Mouse (Mus musculus): Measurements from ENCODE around the gene D5Ertd579e. TPM values are rescaled to one million over a fixed set of nuclear protein-coding genes. Genes with fewer than 3 reads are reported as not detected.

D5Ertd579e gene
- 27.4 and 34.3 TPM in 2 replicates for polyA plus RNA-seq (2015; fragmentation: Nextera tagmentation; extraction: Ambion mirVana)

DNA sequence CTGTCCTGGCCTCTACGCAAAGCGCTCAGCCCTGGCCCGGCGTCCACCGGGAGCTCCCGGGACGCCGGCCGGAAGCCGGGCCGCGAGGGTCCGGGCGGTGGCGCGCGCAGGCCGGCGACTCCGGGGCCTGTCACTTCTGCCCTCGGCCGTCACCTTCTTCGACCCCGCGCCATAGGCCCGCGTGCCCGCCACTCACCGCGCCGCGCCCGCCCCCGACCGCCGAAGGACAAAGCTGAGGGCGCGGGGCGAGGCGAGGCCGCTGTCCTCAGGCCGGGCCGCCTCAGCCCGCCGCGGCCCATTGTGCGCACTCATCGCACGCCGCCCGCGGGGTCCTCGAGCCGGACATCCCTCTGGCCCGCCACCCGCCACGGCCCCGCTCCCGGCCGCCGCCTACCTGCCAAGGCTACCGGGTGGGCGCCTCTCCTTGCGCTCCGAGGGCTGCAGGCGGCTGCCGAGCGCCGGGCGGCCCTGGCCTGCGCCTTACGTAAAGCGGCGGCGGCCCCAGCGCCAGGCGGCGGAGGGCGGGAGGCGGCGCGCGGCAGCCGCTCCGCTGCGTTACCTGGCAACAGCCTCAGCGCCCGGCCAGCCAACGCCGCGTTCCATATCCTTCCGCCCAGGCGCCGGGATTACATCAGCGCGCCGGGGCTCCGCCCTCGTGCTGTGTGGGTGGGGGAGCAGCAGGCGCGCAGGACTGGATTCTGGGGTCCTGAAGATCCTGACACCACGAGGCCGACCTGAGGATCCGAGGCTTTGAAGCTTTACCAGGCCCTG lies at the start of gene D5Ertd579e:
Gene D5Ertd579e (minus strand): TSS at position 564 of the 771 bp plus-strand sequence.
- WGBS = under 1% methylated on average over 88 of the region's 104 CpGs
- peak within 1 kb of the TSS; percentile 71 for H3K4me2 ChIP-seq
- no peaks in the 10 kb centered on the region for H3K36me3 ChIP-seq (ENCODE audit: poor library complexity, severe bottlenecking)
- peak; percentile 97 for ATAC-seq
- no peaks in the 10 kb centered on the region for H3K9me3 ChIP-seq (replicated peaks)
- peak within 1 kb of the TSS; percentile 85 for H3K4me3 ChIP-seq
- peak within 1 kb of the TSS; percentile 94 for H3K9ac ChIP-seq
- peaks cover 32% of the 10 kb centered on the region for H3K4me1 ChIP-seq
- H3K27ac ChIP-seq = peak within 1 kb of the TSS; percentile 90
- no peaks in the 10 kb centered on the region for H3K27me3 ChIP-seq

DNA sequence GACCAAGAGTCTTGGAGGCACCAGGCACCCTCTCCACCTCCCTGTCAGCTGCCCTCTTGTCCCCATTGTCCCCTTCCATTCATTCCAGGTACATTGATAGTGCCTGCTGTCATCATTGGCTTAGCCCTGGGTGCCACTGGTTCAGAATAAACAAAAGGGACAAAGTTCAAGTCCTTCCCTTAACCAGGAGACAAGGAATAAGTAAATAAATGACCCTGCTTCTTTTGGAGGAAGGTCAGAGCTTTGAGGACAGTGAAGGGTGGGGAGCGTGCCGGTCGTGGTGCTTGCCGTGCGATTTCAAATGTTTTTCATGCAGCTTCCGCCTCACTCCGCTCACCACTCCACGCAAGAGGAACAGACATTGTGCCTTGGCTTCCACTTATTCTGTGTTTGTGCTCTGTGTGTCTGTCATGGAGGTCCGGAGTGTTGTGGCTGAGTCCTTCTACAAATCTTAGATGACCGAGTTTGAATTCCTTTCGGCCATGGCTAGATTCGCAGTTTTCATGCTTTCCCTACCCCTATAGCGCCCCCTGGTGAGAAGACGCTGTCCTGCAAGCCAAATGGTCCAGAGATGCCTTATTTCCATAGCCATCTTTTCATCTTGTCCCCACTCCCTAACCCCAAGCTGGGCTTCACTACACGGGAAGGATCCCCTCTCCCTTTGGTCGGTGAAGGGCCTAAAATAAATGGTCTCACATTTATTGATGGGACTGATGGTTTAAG lies 46.5 kb upstream of the D5Ertd579e start:
- Histone ChIP-seq H3K4me3 (no peak overlapping the region), H3K9me3 (replicated peaks) (no peaks in the 10 kb centered on the region), H3K9ac (no peak overlapping the region), H3K4me1 (peaks cover 13% of the 10 kb centered on the region), H3K27ac (no peak overlapping the region), H3K27me3 (no peaks in the 10 kb centered on the region), H3K36me3 (ENCODE audit: poor library complexity, severe bottlenecking) (no peaks in the 10 kb centered on the region), H3K4me2 (peak overlapping the region; percentile 5; the same call in 1 of the 2 replicates)
- no peak for ATAC-seq
- WGBS = 39% methylated on average over 16 of the region's 16 CpGs

DNA sequence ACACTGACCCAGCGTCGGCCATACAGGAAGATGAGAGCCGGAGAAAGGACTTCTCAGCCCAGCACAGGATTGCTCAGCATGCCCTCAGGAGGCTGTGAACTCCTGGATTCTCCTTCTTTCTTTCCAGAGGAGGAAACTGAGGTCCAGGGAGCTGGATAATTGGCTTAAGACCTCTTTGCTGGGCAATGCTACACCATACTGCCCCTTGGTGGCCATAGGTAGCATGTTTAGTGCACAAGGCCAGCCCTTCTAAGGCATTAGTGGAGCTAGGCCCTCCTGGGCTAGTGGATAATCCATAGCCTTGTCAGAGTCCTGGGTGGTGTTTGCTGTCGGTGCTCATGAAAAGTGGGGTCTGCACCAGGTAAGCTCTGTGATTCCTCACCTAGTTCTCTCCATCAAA lies 44.0 kb upstream of the D5Ertd579e start:
- H3K9me3 ChIP-seq (replicated peaks) = no peaks in the 10 kb centered on the region
- no peaks in the 10 kb centered on the region for H3K36me3 ChIP-seq (ENCODE audit: poor library complexity, severe bottlenecking)
- peaks cover 3% of the 10 kb centered on the region; the same call in 1 of the 2 replicates for H3K27me3 ChIP-seq
- H3K4me3 ChIP-seq = no peak overlapping the region
- H3K9ac ChIP-seq = no peak overlapping the region
- WGBS = 53% methylated on average over 4 of the region's 4 CpGs
- no peak for ATAC-seq
- no peak overlapping the region for H3K4me2 ChIP-seq
- no peaks in the 10 kb centered on the region for H3K4me1 ChIP-seq
- H3K27ac ChIP-seq = no peak overlapping the region

DNA sequence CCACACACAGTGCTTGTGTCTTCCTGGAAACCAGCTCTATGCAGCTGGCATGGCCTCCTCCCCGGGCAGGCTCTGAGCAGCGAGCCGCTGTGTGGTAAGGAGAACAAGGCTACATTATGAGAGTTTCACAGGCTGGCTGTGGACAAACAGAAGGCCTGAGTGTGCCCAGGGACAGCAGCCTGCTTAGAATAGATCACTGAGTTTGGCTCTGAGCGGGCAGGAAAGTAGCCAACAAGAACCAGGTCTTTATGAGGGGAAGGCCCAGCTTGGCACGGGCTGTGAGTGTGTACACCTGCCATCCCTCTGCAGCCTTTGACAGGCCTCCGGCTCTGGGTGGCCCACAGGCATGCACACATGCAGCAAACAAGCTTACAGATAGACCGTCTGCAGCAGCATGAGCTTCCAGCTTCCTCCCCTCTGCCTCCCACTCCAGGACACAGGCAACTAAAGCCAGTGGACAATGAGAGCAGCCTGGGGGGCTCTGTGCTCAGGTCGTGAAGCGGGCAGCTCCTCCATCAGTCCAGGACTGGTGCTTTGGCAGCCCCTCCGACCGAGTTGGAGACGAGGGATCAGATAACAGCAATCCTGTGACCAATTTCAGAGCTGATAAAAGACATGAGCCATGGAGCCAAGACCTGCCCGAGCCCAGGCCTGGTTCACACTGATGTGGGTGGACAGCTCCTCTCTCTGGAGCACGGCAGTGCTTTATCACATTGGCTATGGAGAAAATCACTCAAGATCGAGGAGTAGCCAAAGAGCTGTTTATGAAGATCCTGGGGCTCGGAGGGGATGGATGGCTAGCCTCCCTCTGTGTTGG lies 43.2 kb upstream of the D5Ertd579e start:
- H3K27me3 ChIP-seq = peaks cover 3% of the 10 kb centered on the region; the same call in 1 of the 2 replicates
- 71% methylated on average over 16 of the region's 16 CpGs for WGBS
- ATAC-seq = no peak
- H3K9ac ChIP-seq = no peak overlapping the region
- no peaks in the 10 kb centered on the region for H3K36me3 ChIP-seq (ENCODE audit: poor library complexity, severe bottlenecking)
- no peak overlapping the region for H3K4me3 ChIP-seq
- H3K4me1 ChIP-seq = no peaks in the 10 kb centered on the region
- no peak overlapping the region for H3K4me2 ChIP-seq
- H3K27ac ChIP-seq = no peak overlapping the region
- no peaks in the 10 kb centered on the region for H3K9me3 ChIP-seq (replicated peaks)

DNA sequence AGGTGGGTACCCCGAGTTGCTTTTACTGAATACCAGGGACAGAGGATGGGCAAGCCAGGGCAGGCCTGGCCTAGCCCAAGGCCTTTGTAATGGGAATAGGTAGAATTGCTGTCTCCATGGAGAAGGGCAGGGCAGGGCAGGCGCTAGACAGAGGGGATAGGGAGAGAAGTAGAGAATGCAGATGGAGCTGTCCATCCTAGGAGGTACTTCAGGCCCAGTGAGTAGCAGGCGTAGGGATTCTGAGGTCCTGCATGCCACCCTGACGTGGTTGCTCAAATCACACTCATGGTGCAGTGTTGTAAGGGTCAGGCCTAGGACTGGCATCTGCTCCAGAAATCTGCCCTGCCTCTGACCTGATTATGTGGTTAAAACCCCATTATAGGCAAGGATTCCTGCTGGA lies 41.9 kb upstream of the D5Ertd579e start:
- no peak for ATAC-seq
- Histone ChIP-seq H3K9me3 (replicated peaks) (no peaks in the 10 kb centered on the region), H3K36me3 (ENCODE audit: poor library complexity, severe bottlenecking) (no peaks in the 10 kb centered on the region), H3K9ac (no peak overlapping the region), H3K27ac (no peak overlapping the region), H3K4me1 (no peaks in the 10 kb centered on the region), H3K4me2 (no peak overlapping the region), H3K27me3 (peaks cover 7% of the 10 kb centered on the region; the same call in 1 of the 2 replicates), H3K4me3 (no peak overlapping the region)
- 63% methylated on average over 4 of the region's 4 CpGs for WGBS

DNA sequence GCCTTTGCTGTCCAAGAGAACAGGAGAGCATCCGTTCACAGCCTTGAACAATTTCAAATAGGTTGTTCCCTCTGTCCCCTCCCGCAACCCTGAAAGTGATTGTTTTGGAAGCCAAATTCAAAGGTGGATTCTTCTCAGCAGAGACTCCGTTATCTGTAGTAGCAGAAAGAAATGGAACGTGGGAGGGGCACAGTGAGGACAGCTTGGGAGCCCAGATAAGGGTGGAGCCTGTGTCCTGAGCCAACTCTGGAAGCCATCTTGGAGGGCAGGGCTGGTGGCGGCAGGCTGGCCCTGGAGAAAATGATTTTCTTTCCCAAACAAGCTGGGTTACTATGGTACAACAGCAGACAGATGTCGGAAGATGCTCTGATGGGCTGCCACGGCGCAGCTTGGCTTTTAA lies 40.2 kb upstream of the D5Ertd579e start:
- no peak overlapping the region for H3K4me2 ChIP-seq
- H3K9me3 ChIP-seq (replicated peaks) = no peaks in the 10 kb centered on the region
- no peak overlapping the region for H3K4me3 ChIP-seq
- H3K36me3 ChIP-seq (ENCODE audit: poor library complexity, severe bottlenecking) = no peaks in the 10 kb centered on the region
- no peak for ATAC-seq
- H3K27ac ChIP-seq = no peak overlapping the region
- peaks cover 3% of the 10 kb centered on the region; the same call in 1 of the 2 replicates for H3K4me1 ChIP-seq
- H3K27me3 ChIP-seq = peaks cover 7% of the 10 kb centered on the region; the same call in 1 of the 2 replicates
- peak overlapping the region; percentile 2; the same call in 1 of the 2 replicates for H3K9ac ChIP-seq
- 78% methylated on average over 8 of the region's 8 CpGs for WGBS

DNA sequence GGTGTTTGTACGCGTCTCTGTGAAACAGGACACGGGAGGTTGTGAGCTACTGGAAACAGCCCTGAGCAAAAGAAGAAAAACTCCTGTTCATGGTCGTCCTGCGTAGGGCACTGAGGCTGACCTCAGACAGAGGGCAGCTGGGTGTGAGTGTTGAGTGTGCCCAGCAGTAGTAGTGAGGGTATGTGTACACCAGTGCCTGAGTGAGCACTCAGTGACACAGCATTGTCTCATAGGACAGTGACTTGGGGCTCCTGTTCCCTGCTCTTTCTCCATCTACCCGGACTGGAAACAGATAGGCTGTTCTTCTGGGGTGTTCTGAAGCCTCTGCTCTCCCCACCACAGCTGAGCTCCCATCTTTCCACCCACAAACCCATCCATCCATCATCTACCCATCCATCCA lies 39.3 kb upstream of the D5Ertd579e start:
- H3K9ac ChIP-seq = no peak overlapping the region
- no peak overlapping the region for H3K4me3 ChIP-seq
- peaks cover 8% of the 10 kb centered on the region; the same call in 1 of the 2 replicates for H3K4me1 ChIP-seq
- no peak overlapping the region for H3K4me2 ChIP-seq
- 90% methylated on average over 6 of the region's 6 CpGs for WGBS
- no peak for ATAC-seq
- H3K27ac ChIP-seq = no peak overlapping the region
- no peaks in the 10 kb centered on the region for H3K9me3 ChIP-seq (replicated peaks)
- peaks cover 7% of the 10 kb centered on the region; the same call in 1 of the 2 replicates for H3K27me3 ChIP-seq
- H3K36me3 ChIP-seq (ENCODE audit: poor library complexity, severe bottlenecking) = no peaks in the 10 kb centered on the region

DNA sequence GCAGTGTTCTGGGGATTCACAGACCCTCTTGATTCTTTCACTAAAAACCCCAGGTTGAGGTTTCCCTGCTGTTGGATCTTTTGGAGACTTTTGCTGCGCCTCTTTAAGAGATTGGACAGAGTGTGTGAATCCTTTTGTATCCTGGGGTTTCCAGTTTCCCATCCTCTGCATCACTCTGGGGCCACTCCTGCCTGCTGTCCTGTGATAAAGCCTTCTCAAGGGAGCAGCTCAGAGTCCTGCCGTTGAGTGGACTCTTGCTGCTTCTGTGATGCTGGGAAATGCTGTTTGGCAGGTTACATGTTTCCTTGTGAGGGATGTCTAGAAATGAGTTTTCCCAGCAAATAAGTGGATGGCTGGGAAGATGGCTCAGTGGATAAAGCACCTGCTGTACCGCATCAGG lies 37.6 kb upstream of the D5Ertd579e start:
- Histone ChIP-seq H3K27me3 (peaks cover 7% of the 10 kb centered on the region; the same call in 1 of the 2 replicates), H3K9me3 (replicated peaks) (no peaks in the 10 kb centered on the region), H3K4me1 (peaks cover 8% of the 10 kb centered on the region; the same call in 1 of the 2 replicates), H3K9ac (no peak overlapping the region), H3K4me2 (no peak overlapping the region), H3K4me3 (no peak overlapping the region), H3K27ac (no peak overlapping the region), H3K36me3 (ENCODE audit: poor library complexity, severe bottlenecking) (no peaks in the 10 kb centered on the region)
- ATAC-seq = no peak
- 78% methylated on average over 3 of the region's 3 CpGs for WGBS

DNA sequence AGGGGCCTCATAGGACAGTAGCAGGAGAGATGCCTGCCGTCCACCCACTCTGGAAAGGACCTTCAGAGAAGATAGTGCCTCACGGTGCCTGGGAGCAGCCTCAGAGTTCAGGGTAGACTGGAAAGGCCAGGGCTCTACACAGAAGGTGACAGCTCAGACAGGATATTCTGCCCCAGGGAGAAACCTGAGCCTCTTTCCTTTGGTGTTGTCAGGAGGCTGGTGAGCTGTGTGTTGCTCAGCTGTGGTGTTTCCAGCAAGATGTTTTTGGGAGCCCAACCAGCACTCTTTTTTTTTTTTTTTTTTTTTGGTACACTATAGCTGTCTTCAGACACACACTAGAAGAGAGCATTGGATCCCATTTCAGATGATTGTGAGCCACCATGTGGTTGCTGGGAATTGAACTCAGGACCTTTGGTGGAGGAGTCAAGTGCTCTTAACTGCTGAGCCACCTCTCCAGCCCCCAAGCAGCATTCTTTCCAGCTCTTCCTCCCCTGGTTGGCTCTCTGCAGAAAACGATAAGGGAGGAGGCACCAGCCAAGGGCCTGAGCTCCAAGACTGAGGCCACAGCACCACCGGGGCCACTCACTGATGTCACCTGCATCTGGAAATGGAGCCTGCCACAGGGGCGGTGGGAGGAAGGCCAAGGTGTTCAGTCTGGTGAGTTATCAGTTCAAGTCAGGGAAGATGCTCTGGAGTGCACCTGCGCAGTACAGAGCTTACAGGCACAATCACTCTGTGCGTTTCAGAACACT lies 36.3 kb upstream of the D5Ertd579e start:
- H3K36me3 ChIP-seq (ENCODE audit: poor library complexity, severe bottlenecking) = no peaks in the 10 kb centered on the region
- no peak overlapping the region for H3K4me2 ChIP-seq
- no peak overlapping the region for H3K27ac ChIP-seq
- peaks cover 8% of the 10 kb centered on the region; the same call in 1 of the 2 replicates for H3K4me1 ChIP-seq
- no peak for ATAC-seq
- peaks cover 7% of the 10 kb centered on the region; the same call in 1 of the 2 replicates for H3K27me3 ChIP-seq
- no peak overlapping the region for H3K4me3 ChIP-seq
- no peak overlapping the region for H3K9ac ChIP-seq
- H3K9me3 ChIP-seq (replicated peaks) = no peaks in the 10 kb centered on the region
- 75% methylated on average over 7 of the region's 7 CpGs for WGBS

DNA sequence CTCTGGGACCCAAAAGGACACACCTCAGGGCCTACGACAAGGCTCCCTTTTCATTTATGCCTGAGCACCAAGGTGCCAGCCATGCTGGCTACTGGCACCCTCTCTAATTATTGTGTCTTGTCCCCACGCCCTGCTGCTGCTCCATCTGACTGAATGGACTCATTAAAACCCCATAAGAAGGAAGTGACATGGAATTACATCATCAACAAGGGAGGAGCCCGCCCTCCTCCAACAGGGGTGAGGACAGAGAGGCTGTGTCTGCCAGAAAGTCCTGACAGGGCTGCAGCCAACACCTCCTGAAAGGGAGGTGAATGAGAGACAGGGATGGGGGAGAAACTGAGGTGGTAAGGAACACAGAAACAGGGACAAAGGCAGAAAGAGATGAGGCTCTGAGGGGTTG lies 34.9 kb upstream of the D5Ertd579e start:
- no peak for ATAC-seq
- Histone ChIP-seq H3K4me1 (peaks cover 8% of the 10 kb centered on the region; the same call in 1 of the 2 replicates), H3K36me3 (ENCODE audit: poor library complexity, severe bottlenecking) (no peaks in the 10 kb centered on the region), H3K27ac (no peak overlapping the region), H3K4me2 (no peak overlapping the region), H3K9me3 (replicated peaks) (no peaks in the 10 kb centered on the region), H3K4me3 (no peak overlapping the region), H3K27me3 (peaks cover 7% of the 10 kb centered on the region; the same call in 1 of the 2 replicates), H3K9ac (no peak overlapping the region)
- 67% methylated on average over 3 of the region's 3 CpGs for WGBS

DNA sequence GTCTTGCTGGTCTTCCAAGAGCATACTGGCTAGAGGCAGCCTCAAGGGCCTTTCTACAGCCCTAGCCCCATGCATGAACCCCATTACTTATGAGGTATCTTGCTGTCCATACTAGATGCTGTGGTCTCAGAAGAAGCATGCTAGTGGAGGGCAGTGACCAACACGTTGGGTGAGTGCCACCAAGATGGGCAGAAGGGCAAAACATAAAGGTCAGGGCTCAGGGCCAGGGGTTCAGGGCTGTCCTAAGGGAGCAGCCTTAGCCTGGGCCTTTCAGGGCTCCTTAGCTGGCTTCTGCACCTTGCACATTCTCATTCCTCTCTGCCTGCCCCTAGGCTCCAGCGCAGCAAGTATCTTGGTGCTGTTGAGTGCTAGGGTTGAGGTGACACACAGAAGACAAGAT lies 34.1 kb upstream of the D5Ertd579e start:
- WGBS = 86% methylated on average over 2 of the region's 2 CpGs
- ATAC-seq = no peak
- H3K36me3 ChIP-seq (ENCODE audit: poor library complexity, severe bottlenecking) = no peaks in the 10 kb centered on the region
- H3K9ac ChIP-seq = no peak overlapping the region
- peaks cover 5% of the 10 kb centered on the region; the same call in 1 of the 2 replicates for H3K27me3 ChIP-seq
- H3K27ac ChIP-seq = no peak overlapping the region
- peaks cover 8% of the 10 kb centered on the region; the same call in 1 of the 2 replicates for H3K4me1 ChIP-seq
- H3K4me3 ChIP-seq = no peak overlapping the region
- H3K9me3 ChIP-seq (replicated peaks) = no peaks in the 10 kb centered on the region
- no peak overlapping the region for H3K4me2 ChIP-seq

Data from forebrain, embryonic 13.5 days (tissue).